Mouse (Mus musculus): ENCODE results near the gene Rbm26. TPM values are rescaled to one million over a fixed set of nuclear protein-coding genes. Genes with fewer than 3 reads are reported as not detected.

The Rbm26 gene
- total and polyA plus RNA-seq, 2 experiments, result 4.5 to 12.6 TPM

DNA sequence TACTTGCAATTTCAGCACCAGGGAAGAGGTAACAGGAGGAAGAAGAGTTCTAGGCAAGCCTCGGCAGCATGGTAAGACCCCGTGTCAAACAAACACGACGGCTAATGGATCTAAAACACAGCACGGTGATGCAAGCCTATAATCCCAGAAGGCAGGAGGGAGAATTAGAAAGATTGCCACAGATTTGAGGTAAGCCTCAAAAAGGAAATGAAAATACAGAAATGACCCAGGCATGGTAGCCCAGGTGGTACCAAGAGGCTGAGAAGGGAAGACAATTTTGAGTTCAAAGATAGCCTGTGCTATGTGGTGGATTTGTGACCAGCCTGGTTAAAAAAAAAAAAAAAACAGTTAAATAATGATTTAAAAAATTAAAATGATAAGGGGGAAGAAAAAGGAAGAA is 109.1 kb downstream of the Rbm26 start:
- Histone ChIP-seq H3K27me3 (ENCODE audit: control insufficient read depth, insufficient read depth, low read length) (no peaks in the 10 kb centered on the region; the same call in 1 of the 2 replicates), H3K27ac (replicated peaks; ENCODE audit: insufficient read depth, low read depth, low read length) (no peak overlapping the region), H3K79me2 (ENCODE audit: control insufficient read depth, insufficient read depth, low read length) (no peaks in the 10 kb centered on the region), H3K36me3 (ENCODE audit: control insufficient read depth, insufficient read depth, low read length) (no peaks in the 10 kb centered on the region), H3K9ac (ENCODE audit: low read depth, low read length) (no peak overlapping the region), H3K4me1 (ENCODE audit: control insufficient read depth, insufficient read depth, low read length) (no peaks in the 10 kb centered on the region), H3K4me3 (ENCODE audit: insufficient read depth, low read depth, low read length) (no peak overlapping the region)
- no peak for DNase-seq (ENCODE audit: extremely low read depth, low read depth, low spot score)
- WGBS, result 81% methylated on average over 5 of the region's 5 CpGs
- TF ChIP-seq CTCF (IDR thresholded peaks at IDR 0.05; ENCODE audit: low read depth, low read length) (no peak), POLR2A (IDR thresholded peaks at IDR 0.05; ENCODE audit: extremely low read depth, insufficient read depth, low read length) (no peak)

DNA sequence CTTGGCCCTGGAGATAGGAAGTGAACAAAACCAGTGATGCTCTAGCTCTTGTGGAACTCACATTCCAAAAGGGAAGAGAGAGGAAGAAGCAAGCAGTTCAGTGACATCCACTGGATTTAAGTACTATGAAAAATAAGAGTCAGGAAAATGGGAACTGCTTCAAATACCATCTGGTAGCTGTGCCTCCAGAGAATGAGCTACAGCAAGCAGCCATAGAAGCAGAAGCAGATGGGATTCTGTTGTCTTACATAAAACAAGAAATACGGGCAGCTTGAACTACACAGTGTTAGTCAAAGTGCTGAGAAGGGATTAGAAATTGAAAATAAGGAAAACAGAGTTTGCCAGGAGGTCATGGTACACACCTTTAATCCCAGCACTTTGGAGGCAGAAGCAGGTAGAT is 112.9 kb downstream of the Rbm26 start:
- Histone ChIP-seq H3K4me3 (ENCODE audit: insufficient read depth, low read depth, low read length) (no peak overlapping the region), H3K9ac (ENCODE audit: low read depth, low read length) (no peak overlapping the region), H3K79me2 (ENCODE audit: control insufficient read depth, insufficient read depth, low read length) (no peaks in the 10 kb centered on the region), H3K27ac (replicated peaks; ENCODE audit: insufficient read depth, low read depth, low read length) (no peak overlapping the region), H3K4me1 (ENCODE audit: control insufficient read depth, insufficient read depth, low read length) (no peaks in the 10 kb centered on the region), H3K36me3 (ENCODE audit: control insufficient read depth, insufficient read depth, low read length) (no peaks in the 10 kb centered on the region), H3K27me3 (ENCODE audit: control insufficient read depth, insufficient read depth, low read length) (no peaks in the 10 kb centered on the region; the same call in 1 of the 2 replicates)
- no peak for DNase-seq (ENCODE audit: extremely low read depth, low read depth, low spot score)
- 84% methylated on average over 1 of the region's 1 CpGs for WGBS
- no peak for TF ChIP-seq CTCF (IDR thresholded peaks at IDR 0.05; ENCODE audit: low read depth, low read length)
- no peak for TF ChIP-seq POLR2A (IDR thresholded peaks at IDR 0.05; ENCODE audit: extremely low read depth, insufficient read depth, low read length)

- H3K4me1 ChIP-seq (ENCODE audit: control insufficient read depth, insufficient read depth, low read length), result no peaks in the 10 kb centered on the region
- H3K9ac ChIP-seq (ENCODE audit: low read depth, low read length), result no peak overlapping the region
- DNase-seq (ENCODE audit: extremely low read depth, low read depth, low spot score), result no peak
- no peaks in the 10 kb centered on the region for H3K79me2 ChIP-seq (ENCODE audit: control insufficient read depth, insufficient read depth, low read length)
- H3K27ac ChIP-seq (replicated peaks; ENCODE audit: insufficient read depth, low read depth, low read length), result no peak overlapping the region
- TF ChIP-seq POLR2A (IDR thresholded peaks at IDR 0.05; ENCODE audit: extremely low read depth, insufficient read depth, low read length) (no peak), CTCF (IDR thresholded peaks at IDR 0.05; ENCODE audit: low read depth, low read length) (no peak)
- H3K36me3 ChIP-seq (ENCODE audit: control insufficient read depth, insufficient read depth, low read length), result no peaks in the 10 kb centered on the region
- H3K4me3 ChIP-seq (ENCODE audit: insufficient read depth, low read depth, low read length), result no peak overlapping the region
- H3K27me3 ChIP-seq (ENCODE audit: control insufficient read depth, insufficient read depth, low read length), result no peaks in the 10 kb centered on the region
- 65% methylated on average over 2 of the region's 2 CpGs for WGBS
Measured at GRCm38 (mm10) chr14:105061230-105061629, 115.9 kb downstream of the Rbm26 start.

DNA sequence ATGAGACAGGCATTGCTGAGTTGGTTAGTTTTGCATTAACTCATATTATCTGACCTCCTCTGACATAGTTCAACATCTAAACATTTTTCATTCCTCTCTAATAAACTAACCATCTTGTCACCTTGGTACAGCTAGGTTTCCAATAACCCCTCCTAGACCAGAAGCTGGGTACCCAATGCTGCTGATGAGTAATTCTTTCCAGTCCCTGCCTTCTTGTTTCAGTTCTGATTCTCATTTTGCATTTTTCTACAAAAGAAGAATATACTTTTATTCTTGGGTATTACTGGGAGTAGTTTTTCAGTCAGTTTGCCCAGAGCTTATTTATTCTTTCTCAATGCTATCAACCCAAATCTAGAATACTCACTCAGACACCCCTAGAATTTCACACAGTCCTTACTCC is 119.2 kb downstream of the Rbm26 start:
- DNase-seq (ENCODE audit: extremely low read depth, low read depth, low spot score), result no peak
- TF ChIP-seq POLR2A (IDR thresholded peaks at IDR 0.05; ENCODE audit: extremely low read depth, insufficient read depth, low read length) (no peak), CTCF (IDR thresholded peaks at IDR 0.05; ENCODE audit: low read depth, low read length) (no peak)
- no peaks in the 10 kb centered on the region for H3K4me1 ChIP-seq (ENCODE audit: control insufficient read depth, insufficient read depth, low read length)
- H3K27me3 ChIP-seq (ENCODE audit: control insufficient read depth, insufficient read depth, low read length), result no peaks in the 10 kb centered on the region
- no peaks in the 10 kb centered on the region for H3K36me3 ChIP-seq (ENCODE audit: control insufficient read depth, insufficient read depth, low read length)
- H3K79me2 ChIP-seq (ENCODE audit: control insufficient read depth, insufficient read depth, low read length), result no peaks in the 10 kb centered on the region
- no peak overlapping the region for H3K9ac ChIP-seq (ENCODE audit: low read depth, low read length)
- H3K27ac ChIP-seq (replicated peaks; ENCODE audit: insufficient read depth, low read depth, low read length), result no peak overlapping the region
- no peak overlapping the region for H3K4me3 ChIP-seq (ENCODE audit: insufficient read depth, low read depth, low read length)

Other genes starting within 250 kb of the Rbm26 start
- 48.1 and 54.2 TPM in 2 replicates for gene Ndfip2, start 81.2 kb upstream of the Rbm26 start, total RNA-seq (2014; rRNA removed)
- 42.8 and 44.2 TPM in 2 replicates for gene Ndfip2, start 81.2 kb upstream of the Rbm26 start, polyA plus RNA-seq (2012; rRNA removed)